Mouse (Mus musculus) granulocyte monocyte progenitor cell, adult 5-6 weeks (primary cell): ENCODE measurements around the gene Lrrc74a. TPM values are rescaled to one million over a fixed set of nuclear protein-coding genes. Genes with fewer than 3 reads are reported as not detected.

Source experiments
- ATAC-seq: replicated peaks from 2 replicates; pipeline ENCODE4 v1.8.0; 2016; ENCODE audit warnings: mild to moderate bottlenecking, moderate TSS enrichment, inconsistent platforms; ENCODE audit not compliant: poor library complexity, severe bottlenecking
- total RNA-seq, 2 experiments: library from RNA; stranded (forward) in 1 of 2; stranded (reverse) in 1 of 2; fragments of 200-712, 200-1000 nt in 1 of 2; fragments of >200 nt in 1 of 2; fragmentation: Nextera tagmentation in 1 of 2; gene quantifications; 2 replicates each; pipeline ENCODE4 v1.2.3; 2014 to 2017

The Lrrc74a gene
- total RNA-seq (2014; fragmentation: Nextera tagmentation) (not detected in 2 replicates), total RNA-seq (2017) (not detected in 2 replicates)

DNA sequence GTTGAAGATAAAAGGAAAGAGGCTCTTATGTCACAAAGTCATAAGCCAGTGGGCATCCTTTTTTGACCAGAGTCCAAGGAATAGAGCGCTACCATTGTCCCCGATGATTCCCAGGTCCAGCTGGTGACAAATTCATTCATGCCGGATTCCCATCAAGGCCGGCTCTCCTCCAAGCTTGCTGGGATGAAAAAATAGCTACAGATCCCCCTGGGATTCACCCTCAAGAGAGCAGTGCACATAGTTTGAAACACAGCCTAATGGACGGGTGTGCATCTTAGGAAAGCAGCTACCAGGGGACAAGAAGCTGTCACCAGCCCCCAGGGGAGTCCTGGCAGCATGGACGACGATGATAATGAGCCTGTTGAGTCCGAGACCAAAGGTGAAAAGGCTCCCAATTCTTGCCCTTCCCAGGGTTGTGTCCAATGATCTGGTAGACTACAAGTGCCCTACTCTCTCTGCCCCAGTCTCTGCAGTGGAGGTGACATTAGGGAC lies at the start of gene Lrrc74a:
Gene Lrrc74a, plus strand, starts transcription at position 51 of the 492 bp plus-strand sequence.
- no peak for ATAC-seq

DNA sequence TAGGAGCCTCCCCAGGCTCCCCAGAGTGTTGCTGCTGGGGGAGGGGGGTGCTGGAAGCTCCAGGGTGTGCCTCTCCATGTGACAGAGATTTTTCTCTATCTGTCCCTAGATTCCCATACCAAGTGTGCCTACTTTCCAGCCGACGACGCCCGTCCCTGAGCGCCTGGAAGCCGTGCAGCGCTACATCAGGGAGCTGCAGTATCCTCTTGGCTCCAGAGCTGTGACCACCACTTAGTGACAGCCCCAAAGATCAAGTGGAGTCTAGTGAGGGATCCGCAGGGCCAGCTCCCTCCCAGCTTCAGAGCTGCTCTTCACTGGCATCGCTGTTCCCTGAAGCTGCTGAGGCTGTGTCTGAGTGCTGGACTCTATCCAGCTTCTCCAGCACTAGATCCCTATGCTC lies 48.9 kb upstream of the Lrrc74a start:
- no peak for ATAC-seq

DNA sequence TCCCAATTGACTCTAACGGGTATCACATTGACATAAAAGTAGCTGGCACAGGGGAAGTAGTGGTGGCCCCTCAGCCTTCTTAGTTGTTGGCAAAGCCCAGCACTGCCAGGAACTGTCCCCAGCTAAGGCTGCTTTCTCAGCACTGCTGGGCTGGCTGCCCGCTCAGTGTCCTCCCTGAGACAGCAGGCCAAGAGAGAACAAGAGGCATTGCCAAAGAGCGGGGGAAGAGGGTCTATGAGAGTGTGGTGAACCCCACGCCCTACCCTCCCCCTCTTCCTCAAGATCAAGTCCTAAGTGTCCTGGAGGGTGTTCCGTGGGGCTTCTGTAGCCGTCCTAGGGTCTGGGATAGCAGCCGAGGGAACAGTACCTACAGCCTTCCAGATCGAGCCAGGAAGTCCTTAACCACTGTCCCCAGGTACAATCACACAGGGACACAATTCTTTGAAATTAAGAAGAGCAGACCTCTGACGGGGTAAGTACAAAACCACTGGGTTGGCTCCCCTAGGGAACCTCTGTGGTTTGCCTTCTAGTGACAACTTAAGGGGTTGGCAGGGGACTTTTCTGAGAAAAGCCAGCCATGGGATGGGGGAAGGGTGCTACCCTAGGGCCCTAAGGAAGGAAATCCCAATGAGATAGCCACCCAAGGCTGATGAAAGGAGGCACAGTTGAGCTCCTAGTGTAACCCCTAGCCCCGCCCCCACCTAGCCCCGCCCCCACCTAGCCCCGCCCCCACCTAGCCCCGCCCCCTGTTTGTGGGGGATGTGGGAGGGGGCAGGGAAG lies 47.4 kb upstream of the Lrrc74a start:
- peak; percentile 25 for ATAC-seq

DNA sequence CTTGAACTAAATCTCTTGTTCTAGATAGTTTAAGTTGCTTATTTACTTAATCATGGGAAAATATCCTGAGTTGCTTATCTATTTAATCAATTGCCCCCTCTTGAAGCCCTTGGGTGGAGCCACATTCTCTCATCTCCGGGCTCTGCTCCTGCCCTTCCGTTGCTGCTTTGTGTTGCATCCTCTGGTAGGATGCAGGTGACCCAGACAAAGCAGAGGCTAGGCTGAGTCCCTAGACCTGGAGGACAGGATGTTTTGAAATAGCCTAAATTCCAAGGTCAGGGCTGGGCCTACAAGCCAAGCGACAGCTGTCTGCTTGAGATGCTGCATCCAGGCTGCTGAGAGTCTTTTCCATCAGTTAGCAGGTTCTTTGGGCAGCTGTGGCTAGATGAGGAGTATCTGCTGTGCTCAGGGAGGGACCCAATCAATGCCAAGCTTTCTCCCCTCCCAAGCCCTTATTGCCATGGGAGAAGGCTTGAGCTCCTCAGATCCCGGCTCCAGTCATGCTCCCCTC lies 46.7 kb upstream of the Lrrc74a start:
- ATAC-seq: no peak

DNA sequence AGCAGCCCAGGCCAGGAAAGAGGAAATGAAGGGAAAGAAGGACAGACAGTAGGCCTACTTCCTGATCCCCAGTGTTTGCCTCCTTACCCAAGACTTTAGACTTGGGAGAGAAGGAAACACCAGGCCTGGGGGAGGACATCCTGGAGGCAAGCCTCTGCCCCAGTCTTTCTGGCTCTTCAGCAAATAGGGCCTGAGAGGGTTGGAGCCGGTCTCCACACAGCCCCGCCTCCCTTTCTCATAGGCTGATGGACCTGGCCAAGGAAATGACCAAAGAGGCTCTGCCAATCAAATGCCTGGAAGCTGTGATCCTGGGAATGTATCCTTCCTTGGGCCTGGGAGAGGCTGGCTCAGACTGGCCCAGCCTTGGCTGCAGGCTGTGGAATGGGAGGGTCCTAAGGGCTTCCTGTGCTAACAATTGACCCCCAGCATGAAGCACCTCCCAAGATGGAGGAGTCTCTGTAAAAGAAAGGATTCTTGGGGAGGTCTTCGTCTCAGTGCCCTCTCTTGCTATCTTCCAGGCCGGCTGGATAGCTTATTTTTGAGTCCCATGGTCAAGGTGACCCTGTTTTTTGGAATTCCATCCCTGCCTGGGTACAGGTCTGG lies 46.1 kb upstream of the Lrrc74a start:
- ATAC-seq: peak; percentile 6; the same call in 1 of the 2 replicates

DNA sequence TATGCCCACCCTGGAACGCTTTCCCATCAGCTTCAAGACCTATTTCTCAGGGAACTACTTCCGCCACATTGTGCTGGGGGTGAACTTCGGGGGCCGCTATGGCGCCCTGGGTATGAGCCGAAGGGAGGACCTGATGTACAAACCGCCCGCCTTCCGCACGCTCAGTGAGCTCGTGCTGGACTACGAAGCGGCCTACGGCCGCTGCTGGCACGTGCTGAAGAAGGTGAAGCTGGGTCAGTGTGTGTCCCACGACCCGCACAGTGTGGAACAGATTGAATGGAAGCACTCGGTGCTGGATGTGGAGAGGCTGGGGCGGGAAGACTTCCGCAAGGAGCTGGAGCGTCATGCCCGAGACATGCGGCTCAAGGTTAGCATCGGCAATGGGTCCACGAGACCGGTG lies 45.3 kb upstream of the Lrrc74a start:
- no peak for ATAC-seq

DNA sequence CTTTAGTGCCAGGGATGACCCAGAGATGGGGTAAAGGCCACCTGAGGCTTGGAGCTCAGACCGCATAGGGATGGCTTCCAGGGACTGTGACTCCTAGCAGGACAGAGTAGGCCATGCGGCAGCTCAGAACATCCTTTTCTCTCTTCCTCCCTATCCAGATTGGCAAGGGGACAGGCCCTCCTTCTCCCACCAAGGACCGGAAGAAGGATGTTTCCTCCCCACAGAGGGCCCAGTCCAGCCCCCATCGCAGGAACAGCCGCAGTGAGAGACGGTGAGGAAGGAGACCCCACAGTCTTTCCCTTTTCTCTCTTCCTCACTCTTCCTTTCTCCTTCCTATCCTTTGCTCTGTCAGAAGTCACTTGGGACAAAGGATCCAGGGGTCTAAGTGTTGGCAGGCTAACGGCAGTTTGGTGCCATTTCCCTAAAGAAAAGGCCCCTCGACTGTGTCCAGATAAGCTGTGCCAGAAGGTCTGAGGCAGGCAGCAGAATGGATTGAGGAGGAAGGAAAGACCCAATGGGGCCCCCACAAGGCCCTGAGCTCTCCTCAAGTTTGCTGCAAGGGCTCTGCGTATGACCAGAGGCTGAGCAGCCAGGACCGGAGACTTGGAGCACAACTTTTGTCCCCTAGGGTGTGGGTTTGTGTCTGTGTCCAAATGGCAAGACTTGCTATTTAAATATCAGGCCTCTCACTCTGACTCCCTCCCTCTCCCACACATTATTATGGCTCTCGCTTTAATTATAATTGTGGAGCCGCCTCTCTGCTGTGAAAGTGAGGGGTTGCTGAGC lies 43.3 kb upstream of the Lrrc74a start:
- ATAC-seq: no peak

DNA sequence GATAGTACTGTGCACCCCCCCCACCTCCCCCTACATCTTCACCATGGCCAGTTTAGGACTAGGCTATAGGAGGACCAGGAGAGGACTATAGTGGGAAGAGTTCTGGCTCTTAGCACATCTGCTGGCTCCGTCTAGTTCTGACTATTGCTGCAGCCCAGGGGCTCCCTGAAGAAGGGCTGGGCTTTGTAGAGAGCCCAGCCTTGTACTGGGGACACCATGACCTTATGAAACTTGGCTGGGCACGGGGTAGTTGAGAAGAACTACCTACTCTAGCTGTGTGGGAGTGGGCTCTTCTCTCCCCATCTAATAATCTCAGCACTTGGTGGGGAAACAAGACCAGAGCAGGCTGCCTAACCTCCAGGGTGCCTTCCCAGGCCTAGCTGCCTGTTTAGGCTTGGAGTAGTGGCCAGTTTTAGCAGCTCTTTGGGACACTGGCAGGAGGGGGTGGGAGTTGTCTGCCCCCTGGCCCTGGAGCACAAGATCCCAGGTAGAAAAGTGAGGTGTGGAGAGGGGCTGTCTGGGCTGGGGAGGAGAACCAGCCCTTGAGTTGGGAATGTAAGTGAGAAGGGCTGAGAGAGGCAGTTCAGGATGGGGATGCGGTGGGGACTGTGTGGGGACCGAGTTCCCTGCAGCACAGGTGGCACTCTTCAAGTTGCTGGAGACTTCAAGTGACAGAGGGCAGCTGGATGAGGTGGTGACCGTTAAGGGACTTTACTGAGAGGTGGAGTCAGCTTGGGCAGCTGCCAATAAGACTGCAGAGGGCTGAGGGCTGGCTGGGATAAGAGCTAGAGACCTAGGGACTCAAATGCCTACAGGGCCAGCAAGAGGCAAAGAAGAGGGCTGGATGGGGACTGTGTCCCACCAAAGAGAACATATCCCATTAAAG lies 41.5 kb upstream of the Lrrc74a start:
- ATAC-seq: no peak

DNA sequence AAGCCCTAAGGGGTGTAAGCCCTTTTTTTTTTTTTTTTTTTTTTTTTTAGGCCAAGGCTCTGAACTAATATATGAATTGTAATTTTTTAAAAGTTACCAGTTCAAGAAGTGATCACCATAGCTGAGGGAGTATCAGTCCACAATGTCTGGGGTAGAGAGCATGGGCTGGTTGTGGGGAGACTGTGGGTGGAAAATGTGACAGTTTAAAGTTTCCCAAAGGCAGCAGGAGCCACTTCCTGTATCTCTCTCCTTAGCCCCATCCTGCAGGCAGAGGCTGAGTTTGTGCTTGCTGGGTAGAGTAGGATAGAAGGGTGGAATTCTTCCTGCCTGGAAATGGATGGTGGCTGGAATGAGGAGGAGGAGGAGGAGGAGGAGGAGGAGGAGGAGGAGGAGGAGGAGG lies 40.8 kb upstream of the Lrrc74a start:
- peak; percentile 47 for ATAC-seq

DNA sequence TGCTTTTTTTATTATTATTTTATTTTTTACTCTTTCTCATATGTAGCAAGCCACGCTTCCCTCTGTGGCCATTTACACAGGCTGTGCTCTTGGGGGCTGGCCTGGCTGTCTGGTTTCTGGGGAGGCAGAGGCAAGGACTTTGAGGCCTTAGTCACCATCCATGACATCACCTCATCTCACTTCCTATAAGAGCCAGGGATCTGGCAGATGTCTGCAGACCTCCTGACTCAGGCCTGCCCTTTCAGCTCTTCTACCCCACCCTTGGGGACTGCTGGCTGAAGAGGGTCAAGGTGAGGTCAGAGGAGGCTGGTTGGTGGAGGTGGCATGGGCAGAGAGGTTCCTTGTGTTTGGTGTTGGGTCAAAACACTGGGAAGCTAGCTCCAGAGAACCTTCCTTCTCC lies 39.7 kb upstream of the Lrrc74a start:
- peak; percentile 46 for ATAC-seq

DNA sequence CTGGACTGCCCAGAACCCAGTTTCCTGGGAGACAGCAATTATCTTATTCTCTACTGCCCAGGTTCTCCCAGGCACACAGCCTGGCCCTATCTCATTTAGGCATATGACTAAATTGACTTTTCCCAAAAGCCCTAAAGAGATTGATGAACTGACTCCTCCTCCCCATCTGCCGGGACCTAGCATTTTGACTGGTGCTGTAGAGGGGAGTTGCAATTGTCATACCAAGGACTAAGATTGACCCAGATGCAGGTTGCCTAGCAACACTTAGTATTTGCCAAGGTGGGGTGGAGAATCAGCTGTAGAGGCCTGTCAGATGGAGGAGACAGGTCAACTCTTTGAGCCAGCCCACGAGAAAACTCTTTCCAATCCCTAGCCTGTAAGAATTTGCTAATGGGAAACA lies 36.2 kb upstream of the Lrrc74a start:
- ATAC-seq: no peak

DNA sequence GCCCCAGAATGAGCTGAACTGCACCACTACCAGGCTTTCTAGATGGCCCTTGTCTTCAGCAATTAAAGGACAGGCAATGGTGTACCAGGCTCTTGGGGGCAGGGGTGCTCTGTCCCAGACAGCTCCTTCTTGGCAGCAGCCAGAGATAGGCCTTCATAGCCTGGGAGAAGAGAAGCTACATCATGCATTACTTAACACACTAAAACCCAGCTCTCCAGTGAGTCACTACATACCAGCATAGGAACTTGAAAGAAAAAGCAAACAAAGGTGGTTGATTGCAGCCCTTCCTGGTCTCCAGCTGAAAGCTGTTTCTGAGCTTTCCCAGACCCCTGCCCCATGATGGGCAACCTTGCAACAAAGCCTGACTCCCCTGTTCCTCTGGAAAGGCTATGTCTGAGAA lies 35.6 kb upstream of the Lrrc74a start:
- no peak for ATAC-seq

DNA sequence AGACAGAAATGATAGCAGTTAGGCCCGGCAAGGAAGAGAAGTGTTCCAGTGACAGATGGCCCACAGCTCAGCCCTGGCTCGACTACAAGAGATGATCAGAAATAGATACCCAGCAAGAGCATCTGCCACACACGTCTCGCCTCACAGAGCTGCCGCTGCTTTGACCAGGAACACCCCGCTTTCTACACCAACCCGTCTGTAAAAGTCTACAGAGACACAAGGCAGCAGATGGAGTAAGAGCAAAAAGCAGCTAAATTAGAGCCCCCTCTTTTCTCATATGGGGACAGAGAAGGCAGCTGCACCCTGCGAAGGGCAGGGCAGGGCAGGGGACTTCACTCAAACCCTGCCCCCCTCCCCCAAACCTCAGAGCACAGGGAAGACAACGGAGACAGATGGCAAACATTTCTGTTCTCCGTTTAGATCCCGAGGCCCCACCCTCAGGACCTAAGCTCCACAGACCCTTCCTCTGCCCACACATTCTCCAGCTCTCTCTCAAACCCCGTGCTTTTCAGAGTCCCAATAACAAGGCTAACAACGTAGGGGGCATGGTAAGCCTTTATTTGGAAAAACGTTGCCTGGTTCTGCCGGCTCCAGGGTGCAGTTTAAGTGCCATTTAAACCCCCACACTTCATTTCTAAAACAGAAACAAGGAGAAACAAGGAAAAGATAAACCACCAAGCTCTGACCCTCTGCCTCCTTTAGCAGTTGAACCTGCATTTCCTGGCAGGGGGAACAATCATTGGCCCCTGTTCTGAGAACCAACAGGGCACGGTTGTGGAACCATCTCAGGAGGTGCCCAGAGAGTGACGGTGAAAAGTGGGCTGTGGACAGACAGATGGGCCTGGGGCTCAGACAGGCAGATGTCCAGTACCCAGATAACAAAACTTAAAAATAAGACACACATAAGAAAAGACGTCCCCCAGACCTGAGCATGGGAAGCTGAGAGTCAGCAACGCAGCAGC lies 33.9 kb upstream of the Lrrc74a start:
- ATAC-seq: no peak

DNA sequence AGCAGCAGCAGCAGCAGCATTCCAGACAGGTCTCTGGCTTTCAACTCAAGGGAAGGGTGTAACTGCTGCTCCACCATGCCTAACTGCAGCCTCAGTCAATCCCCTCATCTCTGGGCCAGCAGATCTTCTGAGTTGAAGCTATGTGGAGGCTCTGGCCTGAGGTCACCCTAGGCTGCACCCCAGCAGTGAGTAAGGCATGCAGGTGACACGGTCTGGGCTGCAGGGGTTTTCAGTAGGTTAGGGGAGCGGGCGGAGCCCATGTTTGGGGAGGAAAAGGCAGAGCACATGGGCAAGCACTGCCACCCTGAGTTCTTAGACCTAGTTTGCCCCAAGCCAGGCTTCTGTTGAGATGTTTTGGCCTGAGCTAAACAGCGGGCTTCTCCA lies 33.2 kb upstream of the Lrrc74a start:
- ATAC-seq: no peak

DNA sequence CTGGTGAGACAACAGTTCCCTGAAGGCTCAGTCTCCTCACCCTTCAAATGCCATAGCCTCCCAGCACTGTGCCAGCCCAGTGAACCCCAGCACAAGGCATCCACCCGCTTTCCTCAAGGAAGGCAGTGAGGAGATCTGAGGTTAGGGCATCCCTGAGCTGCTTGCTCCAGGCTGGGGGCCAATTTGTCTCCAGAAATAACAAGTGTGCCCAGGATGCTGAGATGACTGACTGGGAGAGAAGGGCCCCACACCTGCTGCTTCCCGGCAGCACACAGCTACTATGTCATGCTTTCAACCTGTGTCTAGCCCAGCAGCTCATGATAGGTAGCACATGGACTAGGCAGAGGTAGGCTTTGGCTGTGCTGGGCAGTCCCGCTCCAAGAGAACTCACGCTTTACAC lies 32.7 kb upstream of the Lrrc74a start:
- no peak for ATAC-seq

DNA sequence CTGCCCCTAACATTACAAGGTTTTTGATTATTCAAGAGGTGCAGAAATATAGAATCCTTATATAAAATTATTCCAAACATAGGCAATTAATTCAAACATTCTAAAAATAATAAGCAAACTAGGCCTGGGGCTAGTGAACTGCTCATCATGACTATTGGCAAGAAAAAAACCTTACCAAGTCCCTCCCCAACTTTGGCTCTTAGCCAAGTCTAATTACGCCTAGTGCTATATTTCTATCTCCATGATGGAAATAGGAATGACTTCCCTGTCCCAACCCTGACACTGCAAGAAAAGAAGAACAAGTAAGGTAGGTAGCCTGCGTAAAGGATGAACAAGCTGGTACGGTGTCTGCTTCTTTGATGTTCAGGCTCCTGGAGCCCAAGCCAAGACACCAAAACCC lies 31.5 kb upstream of the Lrrc74a start:
- no peak for ATAC-seq

DNA sequence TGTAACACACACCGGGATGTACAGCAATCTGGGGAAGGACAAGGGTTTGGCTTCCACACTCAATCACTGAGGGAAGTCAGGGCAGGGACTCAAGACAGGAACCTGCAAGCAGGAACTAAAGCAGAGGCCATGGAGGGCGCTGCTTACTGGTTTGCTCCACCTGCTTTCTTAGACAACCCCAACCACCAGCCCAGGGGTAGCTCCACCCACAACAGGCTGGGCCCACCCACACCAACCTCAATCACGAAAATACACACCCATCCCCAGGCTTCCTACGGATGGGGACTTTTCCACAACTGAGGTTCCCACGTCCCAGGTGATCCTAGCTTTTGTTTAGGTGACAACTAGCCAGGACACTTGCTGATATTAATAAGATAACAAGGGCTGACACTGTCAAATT lies 28.3 kb upstream of the Lrrc74a start:
- no peak for ATAC-seq

DNA sequence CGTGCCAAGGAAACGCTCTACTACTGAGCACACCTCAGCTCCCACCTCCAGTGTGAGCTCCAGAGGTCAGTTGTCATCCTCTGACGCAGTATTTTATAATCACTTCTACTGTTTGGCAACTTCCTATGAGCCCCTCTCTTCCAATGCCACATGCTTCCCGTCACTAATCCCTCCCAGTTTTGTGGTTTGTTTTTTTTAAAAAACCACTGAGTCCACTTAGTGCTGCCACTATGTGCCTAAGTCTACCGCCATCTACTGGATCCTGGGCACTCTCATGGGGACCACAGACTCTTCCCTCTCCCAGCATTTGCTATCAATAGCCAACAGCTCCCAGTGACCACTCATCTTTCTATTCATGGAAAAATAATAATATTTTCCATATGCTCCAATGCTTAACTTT lies 20.1 kb upstream of the Lrrc74a start:
- peak; percentile 97 for ATAC-seq

DNA sequence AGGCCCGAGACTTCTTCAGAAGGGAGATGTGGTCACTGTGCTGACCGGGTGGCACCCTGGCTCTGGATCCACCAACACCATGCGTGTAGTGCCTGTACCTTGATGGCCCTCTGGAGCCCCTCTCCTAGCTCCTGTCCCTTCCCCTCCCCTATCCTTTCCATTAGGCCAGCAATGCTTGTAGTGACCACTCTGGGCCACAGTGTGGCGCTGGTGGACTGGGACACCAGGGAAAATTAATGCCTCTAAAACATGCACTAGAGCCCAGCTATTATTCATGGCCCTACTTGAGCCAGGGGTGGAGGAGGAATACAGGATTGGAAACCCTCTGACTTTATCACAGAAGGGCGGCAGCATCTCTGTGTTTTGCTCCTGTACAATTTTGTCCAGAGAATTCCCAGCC lies 18.8 kb upstream of the Lrrc74a start:
- ATAC-seq: 0 out of 2 replicates have a peak, but pooled peaks have one; percentile 17
